Mouse (Mus musculus) forebrain, postnatal 0 days (tissue): ENCODE results near the gene Gm16867. TPM values are rescaled to one million over a fixed set of nuclear protein-coding genes. Genes with fewer than 3 reads are reported as not detected.
"Not testable (repeated sequence)": the region's sequence is repeated elsewhere in the genome, so short reads cannot be mapped to it uniquely, and the experiment has no call there.

Experiments
- ATAC-seq: fragments of 200-750 bp; cut with Nextera tagmentation; 2 replicates; pipeline ENCODE4 v1.8.0; 2017; ENCODE audit warnings: mild to moderate bottlenecking, moderate library complexity
- DNase-seq: peaks from one replicate; pipeline ENCODE4 v3.0.0-alpha.2; 2015
- H3K27ac ChIP-seq: fragments of 300-500 bp; sonication (generic); 2 replicates; pipeline ENCODE4 v1.5.1; 2014; ENCODE audit warnings: low read depth, mild to moderate bottlenecking, antibody characterized with exemption, low read length, moderate library complexity, mixed read lengths
- H3K27me3 ChIP-seq: fragments of 300-500 bp; sonication (generic); 2 replicates; pipeline ENCODE4 v1.6.1; 2014; ENCODE audit warnings: mild to moderate bottlenecking, low read length, mixed read lengths; ENCODE audit not compliant: insufficient read depth
- H3K36me3 ChIP-seq: fragments of 300-500 bp; sonication (generic); 2 replicates; pipeline ENCODE4 v1.6.1; 2014; ENCODE audit warnings: mild to moderate bottlenecking, moderate library complexity; ENCODE audit not compliant: insufficient read depth
- H3K4me1 ChIP-seq: fragments of 300-500 bp; sonication (generic); 2 replicates; pipeline ENCODE4 v1.6.1; 2014; ENCODE audit warnings: antibody characterized with exemption; ENCODE audit not compliant: insufficient read depth
- H3K4me2 ChIP-seq: fragments of 300-500 bp; sonication (generic); 2 replicates; pipeline ENCODE4 v1.6.1; 2014; ENCODE audit warnings: low read depth, mild to moderate bottlenecking, moderate library complexity
- H3K4me3 ChIP-seq: fragments of 300-500 bp; sonication (generic); 2 replicates; pipeline ENCODE4 v1.5.1; 2014; ENCODE audit warnings: low read depth, low read length, mixed read lengths
- H3K9ac ChIP-seq: fragments of 300-500 bp; sonication (generic); 2 replicates; pipeline ENCODE4 v1.6.1; 2014; ENCODE audit warnings: mild to moderate bottlenecking
- H3K9me3 ChIP-seq: fragments of 300-500 bp; sonication (generic); 2 replicates; pipeline ENCODE4 v1.6.1; 2016; ENCODE audit warnings: low read length
- WGBS: fragments of 180-500 bp; shearing (Covaris S2); extraction: QIAGEN DNeasy Blood & Tissue Kit; methylation state at CpG from one replicate; pipeline ENCODE4 v1.1.7; 2014; 5-methylcytosine and 5-hydroxymethylcytosine counted together
- polyA plus RNA-seq: library from polyadenylated mRNA; unstranded; fragments of >200 nt; fragmentation: Nextera tagmentation; extraction: Ambion mirVana; gene quantifications from 2 replicates; pipeline ENCODE4 v1.2.1, GENCODE M21; 2015
- total RNA-seq: library from RNA; depleted of rRNA; stranded (reverse); fragments of >200 nt; gene quantifications from 2 replicates; pipeline ENCODE4 v1.2.3, GENCODE M21; 2014

Gm16867 gene
- total and polyA plus RNA-seq, 2 experiments from 2014 or later, result not detected

GRCm38 (mm10) chr14:69507000-69507399, 3.8 kb upstream of the Gm16867 start:
- not testable (repeated sequence) for H3K9me3 ChIP-seq, H3K27ac ChIP-seq, H3K36me3 ChIP-seq, H3K4me3 ChIP-seq, H3K4me1 ChIP-seq, H3K27me3 ChIP-seq, DNase-seq, H3K4me2 ChIP-seq, H3K9ac ChIP-seq, ATAC-seq
- no CpG with 5 or more reads among the region's 1 CpGs for WGBS

GRCm38 (mm10) chr14:69502440-69503150, 567 bp downstream of the Gm16867 start:
- ATAC-seq, result peak; percentile 75
- H3K27ac ChIP-seq, result not testable (repeated sequence)

DNA sequence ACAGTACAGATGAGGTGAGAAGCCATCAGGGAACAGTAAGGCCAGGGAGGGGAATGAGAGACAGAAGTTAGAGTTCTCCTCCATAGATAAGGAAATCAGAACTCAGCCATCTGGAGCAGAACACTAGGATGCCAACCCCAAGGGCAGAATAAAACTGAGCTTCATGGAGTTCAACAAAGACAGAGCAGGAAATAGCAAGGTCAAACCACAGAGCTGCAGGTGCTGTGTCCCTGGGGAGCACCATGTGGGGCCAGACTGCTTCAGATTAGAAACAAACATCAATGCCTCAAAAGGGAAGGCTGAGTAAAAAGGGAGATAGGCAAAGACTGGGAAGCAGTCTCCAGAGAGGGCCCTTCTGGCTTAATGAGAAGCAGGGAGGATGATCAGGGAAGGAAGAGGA, 6.9 kb downstream of the Gm16867 start:
- not testable (repeated sequence) for H3K4me3 ChIP-seq, H3K27ac ChIP-seq, H3K27me3 ChIP-seq, H3K4me2 ChIP-seq, DNase-seq, H3K9ac ChIP-seq, H3K36me3 ChIP-seq, H3K4me1 ChIP-seq, H3K9me3 ChIP-seq, ATAC-seq

More at GRCm38 (mm10) chr14:69502440-69503150, 567 bp downstream of the Gm16867 start:
- not testable (repeated sequence) for H3K9ac ChIP-seq, H3K4me3 ChIP-seq, H3K36me3 ChIP-seq, DNase-seq, H3K9me3 ChIP-seq, H3K4me2 ChIP-seq, H3K4me1 ChIP-seq, H3K27me3 ChIP-seq
- no CpG with 5 or more reads among the region's 73 CpGs for WGBS

DNA sequence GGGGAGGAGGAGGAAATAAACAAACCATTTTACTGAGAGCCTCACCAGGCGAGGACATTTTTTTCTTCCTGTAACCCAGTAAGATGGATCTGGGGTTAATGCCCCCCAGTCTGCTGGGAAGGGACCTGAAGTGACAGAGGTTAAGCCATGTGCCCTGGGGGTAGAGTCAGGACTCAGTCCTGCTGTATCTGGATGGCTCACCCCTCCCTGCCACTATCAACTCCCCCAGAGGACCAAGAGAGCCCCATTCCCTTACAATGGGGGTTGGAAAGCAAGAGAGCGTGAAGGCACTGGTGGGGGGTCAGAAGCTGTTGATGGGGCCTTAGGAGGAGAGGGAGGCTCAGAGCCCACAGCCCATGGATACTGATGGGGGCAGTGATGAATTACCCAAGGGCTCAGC, 8.2 kb downstream of the Gm16867 start:
- not testable (repeated sequence) for ATAC-seq, H3K4me2 ChIP-seq
- no CpG with 5 or more reads among the region's 2 CpGs for WGBS

DNA sequence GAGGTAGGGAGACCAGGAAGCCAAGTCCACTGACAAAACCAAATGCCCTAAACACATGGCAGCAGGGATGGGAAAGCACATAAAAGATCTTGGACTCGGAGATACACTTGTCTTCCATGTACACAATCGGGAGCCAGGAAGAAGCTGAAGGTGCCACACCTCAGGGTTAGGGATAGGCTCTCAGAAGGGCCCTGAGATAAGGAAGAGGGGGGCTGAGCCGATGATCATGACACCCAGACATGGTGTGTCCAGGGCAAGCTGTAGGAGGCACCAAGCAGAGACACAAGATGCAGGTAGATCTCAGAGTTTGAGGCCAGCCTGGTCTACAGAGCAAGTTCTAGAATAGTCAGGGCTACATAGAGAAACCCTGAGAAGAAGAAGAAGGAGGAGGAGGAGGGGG, 8.6 kb downstream of the Gm16867 start:
- H3K9ac ChIP-seq, H3K4me1 ChIP-seq, H3K27ac ChIP-seq, DNase-seq, H3K27me3 ChIP-seq, H3K4me3 ChIP-seq, H3K36me3 ChIP-seq, ATAC-seq, H3K4me2 ChIP-seq, H3K9me3 ChIP-seq: not testable (repeated sequence)
- no CpG with 5 or more reads among the region's 3 CpGs for WGBS

More for the DNA sequence above, 8.2 kb downstream of the Gm16867 start:
- H3K9ac ChIP-seq, H3K27me3 ChIP-seq, H3K9me3 ChIP-seq, DNase-seq, H3K4me3 ChIP-seq, H3K27ac ChIP-seq, H3K36me3 ChIP-seq, H3K4me1 ChIP-seq: not testable (repeated sequence)

DNA sequence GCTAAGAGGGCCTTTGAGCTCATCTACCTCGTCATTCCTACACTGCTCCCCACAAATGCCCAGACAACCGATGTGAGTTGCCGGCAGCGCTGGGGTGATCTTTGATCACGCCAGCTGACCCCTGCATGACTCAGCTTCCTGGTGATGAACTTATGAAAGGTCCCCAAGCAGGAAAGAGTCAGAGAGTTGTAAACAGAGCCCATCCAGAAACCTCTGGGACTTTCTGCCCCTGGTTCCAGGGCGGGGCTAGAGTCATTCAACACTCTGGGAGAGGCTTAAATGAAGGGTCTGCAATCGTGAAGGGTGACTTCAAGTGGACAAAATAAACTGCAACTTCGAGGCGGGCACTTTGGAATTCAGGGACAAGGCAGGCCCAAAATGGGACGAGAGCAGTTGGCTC, 15.2 kb downstream of the Gm16867 start:
- not testable (repeated sequence) for H3K4me3 ChIP-seq, ATAC-seq, H3K27me3 ChIP-seq, H3K27ac ChIP-seq, H3K4me1 ChIP-seq, DNase-seq, H3K9me3 ChIP-seq, H3K4me2 ChIP-seq, H3K36me3 ChIP-seq, H3K9ac ChIP-seq
- WGBS, result no CpG with 5 or more reads among the region's 10 CpGs

DNA sequence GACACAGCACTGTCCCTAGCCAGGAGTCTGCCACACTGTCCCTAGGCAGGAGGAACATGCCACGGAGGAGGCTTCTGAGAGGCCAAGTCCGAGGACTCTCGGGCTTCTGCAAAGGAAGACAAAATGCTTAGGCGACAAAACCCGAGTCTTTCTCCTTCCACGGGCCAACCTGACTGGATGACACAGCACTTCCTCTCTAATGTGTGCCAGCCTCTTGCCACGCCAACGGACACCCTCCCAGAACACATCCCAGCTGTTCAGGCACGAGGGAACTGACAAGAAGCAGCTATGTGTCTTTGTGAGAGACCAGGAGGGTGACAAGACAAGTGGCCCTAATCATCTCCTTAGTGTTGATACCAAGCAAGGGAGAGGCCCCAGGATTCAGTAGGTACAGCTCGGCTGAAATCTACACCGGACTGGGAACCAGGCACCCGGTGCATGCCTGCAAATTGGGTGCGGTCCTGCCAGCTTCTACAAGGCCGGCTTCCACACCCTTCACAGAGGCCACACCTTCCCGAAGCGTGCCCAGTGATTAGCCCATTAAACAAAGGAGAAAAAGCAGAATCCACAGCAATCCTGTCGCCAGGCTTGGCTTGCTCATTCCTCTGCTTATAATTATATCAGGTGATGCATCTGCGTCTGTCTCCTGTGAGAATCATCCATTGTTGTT, 17.6 kb downstream of the Gm16867 start:
- H3K4me1 ChIP-seq, DNase-seq, H3K4me2 ChIP-seq, H3K4me3 ChIP-seq, H3K9ac ChIP-seq, H3K27ac ChIP-seq, H3K9me3 ChIP-seq, ATAC-seq, H3K36me3 ChIP-seq, H3K27me3 ChIP-seq: not testable (repeated sequence)
- no CpG with 5 or more reads among the region's 18 CpGs for WGBS

GRCm38 (mm10) chr14:69473941-69474646, 29.1 kb downstream of the Gm16867 start:
- H3K4me1 ChIP-seq, H3K27me3 ChIP-seq, H3K9ac ChIP-seq, H3K4me3 ChIP-seq, H3K36me3 ChIP-seq, DNase-seq, H3K9me3 ChIP-seq, H3K4me2 ChIP-seq, H3K27ac ChIP-seq: not testable (repeated sequence)
- ATAC-seq, result peak; percentile 71
- WGBS, result no CpG with 5 or more reads among the region's 11 CpGs

GRCm38 (mm10) chr14:69473322-69473721, 29.8 kb downstream of the Gm16867 start:
- not testable (repeated sequence) for H3K27me3 ChIP-seq, ATAC-seq, H3K4me3 ChIP-seq, H3K4me1 ChIP-seq, H3K9me3 ChIP-seq, H3K27ac ChIP-seq, H3K4me2 ChIP-seq, H3K9ac ChIP-seq, H3K36me3 ChIP-seq, DNase-seq
- WGBS, result no CpG with 5 or more reads among the region's 2 CpGs

DNA sequence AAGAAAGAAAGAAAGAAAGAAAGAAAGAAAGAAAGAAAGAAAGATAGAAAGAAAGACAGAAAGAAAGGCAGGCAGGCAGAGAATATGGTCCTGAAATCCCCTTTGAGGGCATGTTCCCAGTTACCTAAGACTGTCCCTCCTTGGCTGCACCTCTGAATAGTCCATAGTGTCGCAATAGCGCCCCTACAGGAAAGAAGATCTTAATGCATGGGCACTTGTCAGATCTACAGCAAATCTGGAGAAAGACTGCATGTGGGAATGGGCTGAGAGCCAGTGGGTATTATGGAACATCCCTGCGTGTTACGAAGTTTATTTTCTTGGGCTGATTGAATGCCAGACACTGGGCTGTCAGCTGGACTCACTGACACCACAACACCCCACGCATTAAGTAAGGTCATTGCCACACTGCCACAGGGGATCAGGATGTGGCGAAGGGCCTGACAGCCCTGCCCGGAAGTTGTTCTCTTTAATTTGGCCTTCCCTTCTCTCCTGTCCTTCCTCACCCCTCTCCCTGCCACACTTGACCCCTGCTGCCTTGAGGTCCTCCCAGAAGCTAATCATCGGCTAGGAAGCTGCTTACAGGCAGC, 32.9 kb downstream of the Gm16867 start:
- H3K4me1 ChIP-seq, H3K4me2 ChIP-seq, DNase-seq, H3K36me3 ChIP-seq, ATAC-seq, H3K27ac ChIP-seq, H3K9me3 ChIP-seq, H3K4me3 ChIP-seq, H3K27me3 ChIP-seq, H3K9ac ChIP-seq: not testable (repeated sequence)
- WGBS, result no CpG with 5 or more reads among the region's 8 CpGs
